Mouse (Mus musculus) heart, embryonic 11.5 days (tissue): ENCODE data around the gene Rapgef1. TPM values are rescaled to one million over a fixed set of nuclear protein-coding genes. Genes with fewer than 3 reads are reported as not detected.
"Not testable (repeated sequence)": the region's sequence is repeated elsewhere in the genome, so short reads cannot be mapped to it uniquely, and the experiment has no call there.

Source experiments
- ATAC-seq: fragments of 200-750 bp; cut with Nextera tagmentation; replicated peaks from 2 replicates; pipeline ENCODE4 v1.8.0; 2017; ENCODE audit warnings: moderate library complexity; ENCODE audit not compliant: insufficient number of reproducible peaks, low FRiP score, low TSS enrichment
- H3K27ac ChIP-seq: fragments of 300-500 bp; sonication (generic); 2 replicates; pipeline ENCODE4 v1.5.1; 2014; ENCODE audit warnings: mild to moderate bottlenecking, low read depth, low read length
- H3K27me3 ChIP-seq: fragments of 300-500 bp; sonication (generic); 2 replicates; pipeline ENCODE4 v1.6.1; 2014; ENCODE audit warnings: mild to moderate bottlenecking, low read length, mixed read lengths; ENCODE audit not compliant: control insufficient read depth, insufficient read depth
- H3K36me3 ChIP-seq: fragments of 300-500 bp; sonication (generic); 2 replicates; pipeline ENCODE4 v1.6.1; 2014; ENCODE audit warnings: mild to moderate bottlenecking, low read length, moderate library complexity, mixed read lengths; ENCODE audit not compliant: control insufficient read depth, insufficient read depth
- H3K4me1 ChIP-seq: fragments of 300-500 bp; sonication (generic); 2 replicates; pipeline ENCODE4 v1.6.1; 2014; ENCODE audit warnings: low read length; ENCODE audit not compliant: control insufficient read depth, insufficient read depth
- H3K4me2 ChIP-seq: fragments of 300-500 bp; sonication (generic); 2 replicates; pipeline ENCODE4 v1.6.1; 2014; ENCODE audit warnings: mild to moderate bottlenecking, moderate library complexity
- H3K4me3 ChIP-seq: fragments of 300-500 bp; sonication (generic); 2 replicates; pipeline ENCODE4 v1.5.1; 2014; ENCODE audit warnings: low read depth, low read length
- H3K9ac ChIP-seq: fragments of 300-500 bp; sonication (generic); 2 replicates; pipeline ENCODE4 v1.6.1; 2014; ENCODE audit warnings: mild to moderate bottlenecking, low read depth, low read length, moderate library complexity
- H3K9me3 ChIP-seq: fragments of 300-500 bp; sonication (generic); replicated peaks from 2 replicates; pipeline ENCODE4 v1.6.1; 2016; ENCODE audit warnings: low read length; ENCODE audit not compliant: control insufficient read depth
- WGBS: fragments of 180-500 bp; shearing (Covaris S2); extraction: QIAGEN DNeasy Blood & Tissue Kit; methylation state at CpG from one replicate; pipeline ENCODE4 v1.1.7; 2014; ENCODE audit not compliant: insufficient replicate concordance; 5-methylcytosine and 5-hydroxymethylcytosine counted together
- polyA plus RNA-seq: library from polyadenylated mRNA; unstranded; fragments of >200 nt; fragmentation: Nextera tagmentation; extraction: Ambion mirVana; gene quantifications from 2 replicates; pipeline ENCODE4 v1.2.1, GENCODE M21; 2014

The Rapgef1 gene
- polyA plus RNA-seq, 1 experiment from 2014 or later, result 9.1 TPM

- Histone ChIP-seq H3K27me3 (no peaks in the 10 kb centered on the region), H3K9me3 (no peaks in the 10 kb centered on the region), H3K36me3 (no peaks in the 10 kb centered on the region), H3K4me1 (peaks cover 63% of the 10 kb centered on the region), H3K27ac (peak overlapping the region; percentile 35; the same call in 1 of the 2 replicates), H3K4me2 (no peak overlapping the region), H3K4me3 (no peak overlapping the region), H3K9ac (0 out of 2 replicates have a peak overlapping the region, but pooled peaks have one; percentile 34)
- ATAC-seq, result no peak
- 56% methylated on average over 5 of the region's 5 CpGs for WGBS
Observed at GRCm38 (mm10) chr2:29628186-29628585, 8.7 kb downstream of the Rapgef1 start.

GRCm38 (mm10) chr2:29628763-29629181 is 9.3 kb downstream of the Rapgef1 start:
- Histone ChIP-seq H3K4me2 (no peak overlapping the region), H3K27me3 (no peaks in the 10 kb centered on the region), H3K36me3 (no peaks in the 10 kb centered on the region), H3K9ac (0 out of 2 replicates have a peak overlapping the region, but pooled peaks have one; percentile 34), H3K9me3 (no peaks in the 10 kb centered on the region), H3K4me3 (no peak overlapping the region), H3K4me1 (peaks cover 63% of the 10 kb centered on the region), H3K27ac (peak overlapping the region; percentile 7; the same call in 1 of the 2 replicates)
- ATAC-seq, result 0 out of 2 replicates have a peak, but pooled peaks have one; percentile 32
- WGBS, result 72% methylated on average over 5 of the region's 5 CpGs

- Histone ChIP-seq H3K27me3 (no peaks in the 10 kb centered on the region), H3K36me3 (no peaks in the 10 kb centered on the region), H3K27ac (no peak overlapping the region; the same call in 1 of the 2 replicates), H3K4me2 (no peak overlapping the region), H3K9ac (no peak overlapping the region), H3K4me3 (no peak overlapping the region), H3K4me1 (peaks cover 62% of the 10 kb centered on the region), H3K9me3 (no peaks in the 10 kb centered on the region)
- ATAC-seq, result no peak
- 63% methylated on average over 2 of the region's 2 CpGs for WGBS
Observed at GRCm38 (mm10) chr2:29629311-29629710, 9.8 kb downstream of the Rapgef1 start.

GRCm38 (mm10) chr2:29630141-29630771 is 10.7 kb downstream of the Rapgef1 start:
- no peak overlapping the region for H3K4me3 ChIP-seq
- ATAC-seq, result no peak
- H3K4me2 ChIP-seq, result no peak overlapping the region
- H3K9ac ChIP-seq, result no peak overlapping the region
- no peaks in the 10 kb centered on the region for H3K36me3 ChIP-seq
- no peaks in the 10 kb centered on the region for H3K27me3 ChIP-seq
- H3K27ac ChIP-seq, result no peak overlapping the region
- no peaks in the 10 kb centered on the region for H3K9me3 ChIP-seq
- WGBS, result 88% methylated on average over 10 of the region's 10 CpGs
- peaks cover 57% of the 10 kb centered on the region for H3K4me1 ChIP-seq

- Histone ChIP-seq H3K27me3 (no peaks in the 10 kb centered on the region), H3K4me3 (no peak overlapping the region), H3K9ac (no peak overlapping the region), H3K4me1 (peaks cover 56% of the 10 kb centered on the region), H3K4me2 (no peak overlapping the region), H3K27ac (no peak overlapping the region), H3K36me3 (no peaks in the 10 kb centered on the region), H3K9me3 (no peaks in the 10 kb centered on the region)
- no peak for ATAC-seq
Observed at GRCm38 (mm10) chr2:29631020-29631419, 11.5 kb downstream of the Rapgef1 start.

GRCm38 (mm10) chr2:29631564-29632167 is 12.1 kb downstream of the Rapgef1 start:
- H3K27ac ChIP-seq, H3K4me2 ChIP-seq, H3K4me3 ChIP-seq, H3K9ac ChIP-seq, ATAC-seq, H3K27me3 ChIP-seq, H3K36me3 ChIP-seq, H3K9me3 ChIP-seq: not testable (repeated sequence)
- H3K4me1 ChIP-seq, result peaks cover 56% of the 10 kb centered on the region
- WGBS, result 84% methylated on average over 12 of the region's 12 CpGs

- no peak overlapping the region for H3K9ac ChIP-seq
- H3K9me3 ChIP-seq, result no peaks in the 10 kb centered on the region
- H3K27ac ChIP-seq, result no peak overlapping the region; the same call in 1 of the 2 replicates
- H3K4me1 ChIP-seq, result peaks cover 56% of the 10 kb centered on the region
- no peak overlapping the region for H3K4me2 ChIP-seq
- ATAC-seq, result no peak
- no peaks in the 10 kb centered on the region for H3K27me3 ChIP-seq
- 77% methylated on average over 3 of the region's 3 CpGs for WGBS
- no peak overlapping the region for H3K4me3 ChIP-seq
- H3K36me3 ChIP-seq, result no peaks in the 10 kb centered on the region
Observed at GRCm38 (mm10) chr2:29632168-29632662, 12.7 kb downstream of the Rapgef1 start.

- H3K9ac ChIP-seq, result 0 out of 2 replicates have a peak overlapping the region, but pooled peaks have one; percentile 28
- H3K27me3 ChIP-seq, result no peaks in the 10 kb centered on the region
- H3K36me3 ChIP-seq, result no peaks in the 10 kb centered on the region
- 28% methylated on average over 6 of the region's 6 CpGs for WGBS
- H3K4me2 ChIP-seq, result peak overlapping the region; percentile 39
- peaks cover 50% of the 10 kb centered on the region for H3K4me1 ChIP-seq
- ATAC-seq, result peak; percentile 55
- no peak overlapping the region for H3K4me3 ChIP-seq
- no peaks in the 10 kb centered on the region for H3K9me3 ChIP-seq
- peak overlapping the region; percentile 73 for H3K27ac ChIP-seq
Observed at GRCm38 (mm10) chr2:29633101-29633554, 13.6 kb downstream of the Rapgef1 start.
